Mouse (Mus musculus) bone marrow, adult 2 months (tissue): ENCODE measurements around the gene Srp68. TPM values are rescaled to one million over a fixed set of nuclear protein-coding genes. Genes with fewer than 3 reads are reported as not detected.
A peak's percentile ranks its signal among the peaks of the same experiment; 100 is the strongest.
"Not testable (repeated sequence)": the region's sequence is repeated elsewhere in the genome, so short reads cannot be mapped to it uniquely, and the experiment has no call there.

ENCODE experiments used
- H3K27ac ChIP-seq: fragments of 200-500 bp; 2 replicates; pipeline ENCODE4 v1.5.1; 2012; ENCODE audit warnings: low read depth, mild to moderate bottlenecking, control low read depth, inconsistent platforms, low read length; ENCODE audit not compliant: control insufficient read depth, poor library complexity, insufficient read depth
- H3K4me1 ChIP-seq: fragments of 200-500 bp; 2 replicates; pipeline ENCODE4 v1.6.1; 2011; ENCODE audit warnings: low read length; ENCODE audit not compliant: control insufficient read depth, insufficient read depth
- H3K4me3 ChIP-seq: fragments of 200-500 bp; replicated peaks from 2 replicates; pipeline ENCODE3; 2011; ENCODE audit warnings: mild to moderate bottlenecking, low read depth, low read length, control low read depth; ENCODE audit not compliant: control insufficient read depth
- CTCF ChIP-seq: fragments of 200-500 bp; IDR thresholded peaks from 2 replicates; pipeline ENCODE4 v1.5.1; 2011; ENCODE audit warnings: low read length, control low read depth; ENCODE audit not compliant: control insufficient read depth, insufficient read depth
- POLR2A ChIP-seq: fragments of 200-500 bp; IDR thresholded peaks from 2 replicates; pipeline ENCODE4 v1.6.1; 2011; ENCODE audit warnings: low read depth, mild to moderate bottlenecking, control low read depth, low read length, borderline replicate concordance; ENCODE audit not compliant: control insufficient read depth
- WGBS: fragments of 180-500 bp; shearing (Covaris S2); methylation state at CpG from one replicate; pipeline ENCODE4 v1.1.7; 2018; 5-methylcytosine and 5-hydroxymethylcytosine counted together
- polyA plus RNA-seq: library from polyadenylated mRNA; stranded (reverse); fragments of >200 nt; gene quantifications from 2 replicates; pipeline ENCODE4 v1.2.4, GENCODE M21; 2011; ENCODE audit warnings: low replicate concordance; ENCODE audit not compliant: missing spikeins, insufficient read depth, insufficient read length

Gene Srp68
- polyA plus RNA-seq, 1 experiment = 44.5 TPM

GRCm38 (mm10) chr11:116280751-116281663 is 7.0 kb upstream of the Srp68 start, which contains the start of gene Galr2:
TSS of gene Galr2 (plus strand) at chr11:116280939.
- TF ChIP-seq CTCF (no peak), POLR2A (no peak)
- Histone ChIP-seq H3K27ac (no peak within 1 kb of the TSS), H3K4me3 (no peak within 1 kb of the TSS), H3K4me1 (peaks cover 3% of the 10 kb centered on the region; the same call in 1 of the 2 replicates)
- 14% methylated on average over 48 of the region's 48 CpGs for WGBS

- not testable (repeated sequence) for H3K4me3 ChIP-seq, H3K27ac ChIP-seq, H3K4me1 ChIP-seq
- 81% methylated on average over 1 of the region's 1 CpGs for WGBS
Observed at GRCm38 (mm10) chr11:116277184-116277583, 3.2 kb upstream of the Srp68 start.

GRCm38 (mm10) chr11:116273469-116274044 is 460 bp downstream of the Srp68 start:
- Histone ChIP-seq H3K4me1 (peaks cover 4% of the 10 kb centered on the region), H3K4me3 (peak overlapping the region; percentile 73), H3K27ac (peak overlapping the region; percentile 22)
- TF ChIP-seq POLR2A (0 out of 2 replicates have a peak, but pooled peaks have one; percentile 34), CTCF (no peak)
- under 1% methylated on average over 37 of the region's 39 CpGs for WGBS

GRCm38 (mm10) chr11:116272589-116273468 is 1.2 kb downstream of the Srp68 start:
- Histone ChIP-seq H3K4me3 (peak overlapping the region; percentile 73), H3K4me1 (peaks cover 4% of the 10 kb centered on the region), H3K27ac (no peak overlapping the region)
- TF ChIP-seq CTCF (no peak), POLR2A (no peak)
- 16% methylated on average over 12 of the region's 12 CpGs for WGBS

- 85% methylated on average over 8 of the region's 8 CpGs for WGBS
- Histone ChIP-seq H3K4me3 (no peak overlapping the region), H3K4me1 (peaks cover 9% of the 10 kb centered on the region), H3K27ac (no peak overlapping the region)
- TF ChIP-seq CTCF = no peak
- TF ChIP-seq POLR2A = no peak
Observed at GRCm38 (mm10) chr11:116269560-116269959, 4.5 kb downstream of the Srp68 start.

GRCm38 (mm10) chr11:116268313-116268712 is 5.7 kb downstream of the Srp68 start:
- Histone ChIP-seq H3K27ac (no peak overlapping the region), H3K4me1 (peaks cover 7% of the 10 kb centered on the region), H3K4me3 (no peak overlapping the region)
- no peak for TF ChIP-seq CTCF
- TF ChIP-seq POLR2A = no peak
- 91% methylated on average over 6 of the region's 6 CpGs for WGBS

GRCm38 (mm10) chr11:116267637-116268036 is 6.4 kb downstream of the Srp68 start:
- Histone ChIP-seq H3K4me1 (peaks cover 4% of the 10 kb centered on the region), H3K27ac (no peak overlapping the region), H3K4me3 (no peak overlapping the region)
- WGBS = 80% methylated on average over 8 of the region's 8 CpGs
- TF ChIP-seq POLR2A (no peak), CTCF (0 out of 2 replicates have a peak, but pooled peaks have one; percentile 18)

GRCm38 (mm10) chr11:116265850-116266249 is 8.2 kb downstream of the Srp68 start:
- WGBS = 35% methylated on average over 4 of the region's 4 CpGs
- TF ChIP-seq CTCF = no peak
- TF ChIP-seq POLR2A = no peak
- Histone ChIP-seq H3K4me1 (peaks cover 4% of the 10 kb centered on the region), H3K4me3 (no peak overlapping the region), H3K27ac (0 out of 2 replicates have a peak overlapping the region, but pooled peaks have one; percentile 5)
